Mouse (Mus musculus) kidney, postnatal 0 days (tissue): ENCODE data around the gene Smyd5. TPM values are rescaled to one million over a fixed set of nuclear protein-coding genes. Genes with fewer than 3 reads are reported as not detected.

Source experiments
- ATAC-seq: fragments of 200-750 bp; cut with Nextera tagmentation; replicated peaks from 2 replicates; pipeline ENCODE4 v1.8.0; 2017; ENCODE audit warnings: low read depth, moderate number of reproducible peaks, moderate TSS enrichment, moderate library complexity; ENCODE audit not compliant: low FRiP score
- DNase-seq: peaks from one replicate; pipeline ENCODE4 v3.0.0-alpha.2; 2016; ENCODE audit warnings: low spot score
- H3K27ac ChIP-seq: fragments of 300-500 bp; sonication (generic); 2 replicates; pipeline ENCODE4 v1.5.1; 2014; ENCODE audit warnings: mild to moderate bottlenecking
- H3K27me3 ChIP-seq: fragments of 300-500 bp; sonication (generic); 2 replicates; pipeline ENCODE4 v1.6.1; 2014; ENCODE audit warnings: low read length, mixed read lengths; ENCODE audit not compliant: insufficient read depth
- H3K36me3 ChIP-seq: fragments of 300-500 bp; sonication (generic); 2 replicates; pipeline ENCODE4 v1.6.1; 2014; ENCODE audit warnings: low read length, mixed read lengths; ENCODE audit not compliant: insufficient read depth
- H3K4me1 ChIP-seq: fragments of 300-500 bp; sonication (generic); replicated peaks from 2 replicates; pipeline ENCODE4 v1.6.1; 2014; ENCODE audit warnings: antibody characterized with exemption, low read length, mixed read lengths; ENCODE audit not compliant: insufficient read depth
- H3K4me2 ChIP-seq: fragments of 300-500 bp; sonication (generic); 2 replicates; pipeline ENCODE4 v1.6.1; 2014; ENCODE audit warnings: mild to moderate bottlenecking, low read length, moderate library complexity, mixed read lengths
- H3K4me3 ChIP-seq: fragments of 300-500 bp; sonication (generic); replicated peaks from 2 replicates; pipeline ENCODE4 v1.5.1; 2014; ENCODE audit warnings: low read depth, low read length
- H3K9ac ChIP-seq: fragments of 300-500 bp; sonication (generic); 2 replicates; pipeline ENCODE4 v1.6.1; 2014; ENCODE audit warnings: low read depth, low read length
- H3K9me3 ChIP-seq: fragments of 300-500 bp; sonication (generic); replicated peaks from 2 replicates; pipeline ENCODE4 v1.6.1; 2016; ENCODE audit warnings: low read length, inconsistent platforms, mixed read lengths
- CTCF ChIP-seq: IDR thresholded peaks from 2 replicates; pipeline ENCODE4 v1.5.1; 2016; ENCODE audit warnings: antibody characterized with exemption, low read depth, mild to moderate bottlenecking, moderate library complexity
- WGBS: fragments of 180-500 bp; shearing (Covaris S2); extraction: QIAGEN DNeasy Blood & Tissue Kit; methylation state at CpG from one replicate; pipeline ENCODE4 v1.1.7; 2014; 5-methylcytosine and 5-hydroxymethylcytosine counted together
- polyA plus RNA-seq: library from polyadenylated mRNA; unstranded; fragments of >200 nt; fragmentation: Nextera tagmentation; extraction: Ambion mirVana; gene quantifications from 2 replicates; pipeline ENCODE4 v1.2.1, GENCODE M21; 2015

Gene Smyd5
- polyA plus RNA-seq, 1 experiment from 2014 or later = 34.6 TPM

GRCm38 (mm10) chr6:85450697-85451663, 19.2 kb downstream of the Smyd5 start, which contains the start of gene Cct7:
Cct7 (plus strand) TSS chr6:85451514.
- peak; percentile 94 for ATAC-seq
- peak; percentile 70 for TF ChIP-seq CTCF
- H3K27ac ChIP-seq = peak within 1 kb of the TSS; percentile 87
- peak within 1 kb of the TSS; percentile 97 for H3K4me2 ChIP-seq
- peak within 1 kb of the TSS; percentile 80 for H3K4me3 ChIP-seq
- H3K27me3 ChIP-seq = no peaks in the 10 kb centered on the region
- peaks cover 10% of the 10 kb centered on the region; the same call in 1 of the 2 replicates for H3K36me3 ChIP-seq
- H3K4me1 ChIP-seq = peaks cover 10% of the 10 kb centered on the region
- 2% methylated on average over 92 of the region's 96 CpGs for WGBS
- H3K9me3 ChIP-seq = no peaks in the 10 kb centered on the region
- DNase-seq = peak; percentile 100
- peak within 1 kb of the TSS; percentile 85 for H3K9ac ChIP-seq

- H3K27ac ChIP-seq = peak within 1 kb of the TSS; percentile 87
- H3K9ac ChIP-seq = peak within 1 kb of the TSS; percentile 85
- ATAC-seq (peak; percentile 91), DNase-seq (peak; percentile 99)
- H3K9me3 ChIP-seq = no peaks in the 10 kb centered on the region
- H3K4me3 ChIP-seq = peak within 1 kb of the TSS; percentile 80
- 0 out of 2 replicates have a peak, but pooled peaks cover 2% of the 10 kb centered on the region for H3K36me3 ChIP-seq
- no peaks in the 10 kb centered on the region for H3K27me3 ChIP-seq
- WGBS = under 1% methylated on average over 54 of the region's 54 CpGs
- peaks cover 10% of the 10 kb centered on the region for H3K4me1 ChIP-seq
- H3K4me2 ChIP-seq = peak within 1 kb of the TSS; percentile 97
- TF ChIP-seq CTCF = no peak
These were observed 20.0 kb downstream of the Smyd5 start, which contains the start of gene Pradc1 for GRCm38 (mm10) chr6:85451664-85452410. Pradc1 (minus strand) TSS chr6:85451970.

- peak overlapping the region; percentile 97 for H3K4me2 ChIP-seq
- H3K36me3 ChIP-seq = 0 out of 2 replicates have a peak, but pooled peaks cover 1% of the 10 kb centered on the region
- no peak for TF ChIP-seq CTCF
- H3K4me3 ChIP-seq = peak overlapping the region; percentile 80
- no peak for DNase-seq
- no peaks in the 10 kb centered on the region for H3K27me3 ChIP-seq
- peaks cover 10% of the 10 kb centered on the region for H3K4me1 ChIP-seq
- peak overlapping the region; percentile 85 for H3K9ac ChIP-seq
- peak overlapping the region; percentile 87 for H3K27ac ChIP-seq
- no peaks in the 10 kb centered on the region for H3K9me3 ChIP-seq
- under 1% methylated on average over 15 of the region's 15 CpGs for WGBS
- no peak for ATAC-seq
These were observed 20.5 kb downstream of the Smyd5 start for GRCm38 (mm10) chr6:85452411-85452665.

GRCm38 (mm10) chr6:85452816-85453215, 21.0 kb downstream of the Smyd5 start:
- Histone ChIP-seq H3K9ac (peak overlapping the region; percentile 85), H3K9me3 (no peaks in the 10 kb centered on the region), H3K27me3 (no peaks in the 10 kb centered on the region), H3K4me1 (peaks cover 10% of the 10 kb centered on the region), H3K4me3 (peak overlapping the region; percentile 80), H3K4me2 (peak overlapping the region; percentile 97), H3K36me3 (no peaks in the 10 kb centered on the region), H3K27ac (peak overlapping the region; percentile 87)
- 5% methylated on average over 7 of the region's 7 CpGs for WGBS
- no peak for TF ChIP-seq CTCF
- DNase-seq (no peak), ATAC-seq (no peak)

GRCm38 (mm10) chr6:85459621-85460020, 27.8 kb downstream of the Smyd5 start:
- Histone ChIP-seq H3K4me3 (no peak overlapping the region), H3K4me1 (no peaks in the 10 kb centered on the region), H3K9ac (no peak overlapping the region), H3K36me3 (peaks cover 45% of the 10 kb centered on the region), H3K27me3 (no peaks in the 10 kb centered on the region), H3K4me2 (no peak overlapping the region), H3K9me3 (no peaks in the 10 kb centered on the region), H3K27ac (no peak overlapping the region)
- 94% methylated on average over 2 of the region's 2 CpGs for WGBS
- ATAC-seq = no peak
- DNase-seq = no peak
- TF ChIP-seq CTCF = no peak

GRCm38 (mm10) chr6:85465381-85465780, 33.6 kb downstream of the Smyd5 start:
- no peaks in the 10 kb centered on the region for H3K27me3 ChIP-seq
- peak; percentile 60 for TF ChIP-seq CTCF
- H3K4me3 ChIP-seq = no peak overlapping the region
- H3K9me3 ChIP-seq = no peaks in the 10 kb centered on the region
- no peak overlapping the region for H3K9ac ChIP-seq
- ATAC-seq = no peak
- peaks cover 74% of the 10 kb centered on the region for H3K36me3 ChIP-seq
- H3K4me2 ChIP-seq = no peak overlapping the region
- no peak overlapping the region for H3K27ac ChIP-seq
- DNase-seq = peak; percentile 59
- no peaks in the 10 kb centered on the region for H3K4me1 ChIP-seq
